Mouse (Mus musculus) left cerebral cortex, postnatal 25 days (tissue): Measurements from ENCODE around the gene Hipk2. TPM values are rescaled to one million over a fixed set of nuclear protein-coding genes. Genes with fewer than 3 reads are reported as not detected.
"Not testable (repeated sequence)": the region's sequence is repeated elsewhere in the genome, so short reads cannot be mapped to it uniquely, and the experiment has no call there.

Experiments
- DNase-seq, 2 experiments: peaks; one replicate each; pipeline ENCODE4 v3.0.0; 2022; ENCODE audit warnings: low spot score in 2 of 2, mixed read lengths in 1 of 2
- intact Hi-C: fragments of 180-260 bp; cut with DNase I; formaldehyde crosslinking; loops from one replicate; pipeline ENCODE4 v1.15.1; 2025
- total RNA-seq, 2 experiments: library from RNA; stranded (reverse); gene quantifications; 2 replicates each; pipeline ENCODE4 v1.2.3; 2021

The Hipk2 gene
- total RNA-seq, 2 experiments from 2014 or later = 48.8 to 59.7 TPM

- intact Hi-C loops = loop anchor here (10.0 kb wide), 1 partner anchor 96 kb away; no protein-coding TSS in a partner anchor
Observed at GRCm38 (mm10) chr6:38691052-38691451, 184.9 kb downstream of the Hipk2 start.

GRCm38 (mm10) chr6:38690615-38691014 lies 185.3 kb downstream of the Hipk2 start:
- no peak for DNase-seq
- intact Hi-C loops = loop anchor here (10.0 kb wide), 1 partner anchor 96 kb away; no protein-coding TSS in a partner anchor

More at GRCm38 (mm10) chr6:38691052-38691451, 184.9 kb downstream of the Hipk2 start:
- no peak for DNase-seq

DNA sequence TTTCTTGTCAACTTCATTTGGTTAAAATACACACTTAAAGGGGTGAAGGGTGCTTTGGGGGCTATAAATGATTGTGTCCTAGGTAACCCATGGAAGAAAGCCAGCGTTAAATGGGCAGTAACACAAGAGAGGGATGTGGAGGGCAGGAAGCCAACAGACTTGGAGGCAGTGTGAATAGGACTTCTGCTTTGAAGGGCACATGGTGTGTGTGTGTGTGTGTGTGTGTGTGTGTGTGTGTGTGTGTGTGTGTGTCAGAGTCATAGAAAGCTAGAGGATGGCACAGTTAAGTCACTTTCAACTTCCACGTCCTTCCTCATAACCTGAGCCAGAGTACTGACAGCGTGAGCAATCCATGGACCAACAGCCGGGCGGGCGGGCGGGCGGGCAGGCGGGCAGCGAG lies 187.1 kb downstream of the Hipk2 start:
- no peak for DNase-seq
- intact Hi-C loops = loop anchor here (2.0 kb wide), 1 partner anchor 38 kb away; no protein-coding TSS in a partner anchor

DNA sequence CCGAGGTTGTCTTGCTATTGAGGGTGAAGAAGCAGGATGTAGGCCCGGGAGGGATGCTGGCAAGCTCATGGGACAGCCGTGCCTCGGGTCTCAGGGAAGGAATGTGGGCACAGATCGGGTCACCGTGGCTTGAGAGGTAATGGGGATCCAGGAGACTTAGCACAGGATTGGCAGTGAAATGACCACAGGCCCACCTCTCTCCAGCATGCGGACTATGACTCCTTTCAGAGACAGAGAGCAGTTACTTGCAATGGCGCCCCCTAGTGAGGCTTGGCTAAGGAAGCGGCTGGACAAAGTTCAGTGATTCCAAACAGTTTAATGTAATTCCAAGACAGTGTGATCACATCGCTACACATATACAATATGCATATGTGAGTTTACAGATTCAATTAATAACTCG lies 188.7 kb downstream of the Hipk2 start:
- peak in 1 of 2 experiments; percentile 38 for DNase-seq
- intact Hi-C loops = no loop called here

DNA sequence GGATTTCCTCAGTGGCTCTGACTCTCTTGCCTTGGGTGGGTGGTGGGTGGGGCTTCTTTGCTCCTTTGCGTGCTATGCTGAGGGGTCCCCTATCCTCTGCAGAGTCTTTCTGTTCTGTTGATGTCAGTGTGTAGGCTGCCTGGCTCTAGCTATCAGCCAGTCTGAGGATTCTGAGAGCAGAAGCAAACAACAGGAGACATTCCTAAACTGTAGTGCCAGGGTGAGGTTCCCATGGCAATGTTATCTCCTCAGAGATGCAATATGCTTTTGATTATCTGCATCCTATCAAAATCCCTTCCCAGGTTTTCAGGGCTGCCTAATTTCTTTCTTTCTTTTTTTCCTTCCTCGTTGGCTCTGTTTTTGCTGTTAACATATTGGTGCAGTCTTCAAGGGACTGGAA lies 193.4 kb downstream of the Hipk2 start:
- DNase-seq = no peak
- intact Hi-C loops = no loop called here

GRCm38 (mm10) chr6:38677629-38678028 lies 198.3 kb downstream of the Hipk2 start:
- intact Hi-C loops = no loop called here
- DNase-seq = no peak

GRCm38 (mm10) chr6:38676723-38677122 lies 199.2 kb downstream of the Hipk2 start:
- intact Hi-C loops = no loop called here
- no peak for DNase-seq

- intact Hi-C loops = no loop called here
- DNase-seq = no peak
Observed at GRCm38 (mm10) chr6:38676217-38676616, 199.7 kb downstream of the Hipk2 start.

- no peak for DNase-seq
- intact Hi-C loops = no loop called here
Observed at GRCm38 (mm10) chr6:38672011-38672410, 204.0 kb downstream of the Hipk2 start.

DNA sequence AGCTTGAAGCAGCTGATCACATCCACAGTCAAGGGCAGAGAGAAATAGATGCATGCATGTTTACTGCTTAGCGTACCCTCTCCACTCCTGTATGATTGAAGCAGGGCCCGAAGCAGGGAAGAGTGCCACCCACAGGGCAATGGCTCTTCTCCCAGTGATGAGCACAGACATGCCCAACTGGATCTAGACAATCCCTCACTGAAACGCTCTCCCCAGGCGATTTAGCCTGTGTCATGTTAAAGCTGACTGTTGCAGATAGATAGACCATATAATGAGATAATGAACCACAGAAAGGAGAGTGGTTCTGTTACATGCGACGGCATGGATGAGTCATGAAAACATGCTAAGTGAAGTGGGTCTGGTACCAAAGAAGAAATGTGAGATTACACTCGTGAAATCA lies 204.7 kb downstream of the Hipk2 start:
- DNase-seq = no peak
- intact Hi-C loops = no loop called here

GRCm38 (mm10) chr6:38670488-38670887 lies 205.5 kb downstream of the Hipk2 start:
- intact Hi-C loops, DNase-seq: not testable (repeated sequence)

DNA sequence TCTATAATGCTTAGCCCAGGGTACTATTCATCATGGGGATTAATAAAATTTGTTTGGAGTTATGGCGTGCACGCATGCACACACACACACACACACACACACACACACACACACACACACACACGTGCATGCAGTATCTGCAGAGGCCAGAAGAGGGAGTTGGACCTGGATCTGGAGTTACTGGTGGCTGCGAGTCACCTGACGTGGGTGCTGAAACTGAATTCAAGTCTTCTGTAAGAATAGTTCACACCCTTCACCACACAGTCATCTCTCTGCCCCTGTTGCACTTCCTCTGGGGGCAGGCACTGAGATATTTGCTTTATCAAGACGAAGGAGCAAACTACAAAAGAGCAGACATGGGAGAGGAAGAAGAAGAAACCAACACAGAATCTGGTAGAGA lies 206.4 kb downstream of the Hipk2 start:
- intact Hi-C loops = no loop called here
- DNase-seq = no peak

- intact Hi-C loops = no loop called here
- peak; percentile 57 to 63 for DNase-seq
Observed at GRCm38 (mm10) chr6:38662714-38663615, 213.0 kb downstream of the Hipk2 start, which contains the start of gene Clec2l. Gene Clec2l (plus strand): TSS chr6:38663069.

GRCm38 (mm10) chr6:38661626-38662025 lies 214.3 kb downstream of the Hipk2 start:
- no peak for DNase-seq
- intact Hi-C loops = no loop called here

GRCm38 (mm10) chr6:38650263-38650937 lies 225.6 kb downstream of the Hipk2 start:
- peak; percentile 59 to 74 for DNase-seq
- intact Hi-C loops = loop anchor here (2.0 to 10.0 kb wide), 4 partner anchors 38 to 260 kb away; no protein-coding TSS in a partner anchor

- intact Hi-C loops = loop anchor here (10.0 kb wide), 1 partner anchor 415 kb away; no protein-coding TSS in a partner anchor
- DNase-seq = no peak
Observed at GRCm38 (mm10) chr6:38649545-38649944, 226.4 kb downstream of the Hipk2 start.
